Mouse (Mus musculus) Muller cell, postnatal 12 days (primary cell): ENCODE measurements around the gene Krtap10-10.
"Not testable (repeated sequence)": the region's sequence is repeated elsewhere in the genome, so short reads cannot be mapped to it uniquely, and the experiment has no call there.

Experiments used
- DNase-seq: peaks from one replicate; pipeline ENCODE4 v3.0.0-alpha.2; 2015; ENCODE audit errors: inconsistent ontology term

The Krtap10-10 gene

GRCm38 (mm10) chr10:77835647-77836046, at the start of gene Krtap10-10:
TSS of gene Krtap10-10 (plus strand) at chr10:77835947.
- no peak for DNase-seq

- DNase-seq, result not testable (repeated sequence)
Measured at GRCm38 (mm10) chr10:77787876-77788275, 47.9 kb upstream of the Krtap10-10 start, which contains the start of gene Gm7137. TSS of gene Gm7137 (minus strand) at chr10:77788200.

GRCm38 (mm10) chr10:77788621-77789020, 47.1 kb upstream of the Krtap10-10 start:
- DNase-seq, result no peak

- DNase-seq, result no peak
Measured at GRCm38 (mm10) chr10:77794976-77795375, 40.8 kb upstream of the Krtap10-10 start, which contains the start of gene Gm9639. TSS of gene Gm9639 (minus strand) at chr10:77795076.

- DNase-seq, result no peak
Measured at GRCm38 (mm10) chr10:77797677-77798076, 38.1 kb upstream of the Krtap10-10 start.

GRCm38 (mm10) chr10:77798164-77798920, 37.4 kb upstream of the Krtap10-10 start:
- not testable (repeated sequence) for DNase-seq

GRCm38 (mm10) chr10:77798921-77799508, 36.7 kb upstream of the Krtap10-10 start, which contains the start of gene Gm19668:
TSS of gene Gm19668 (minus strand) at chr10:77799133.
- no peak for DNase-seq

GRCm38 (mm10) chr10:77804095-77804494, 31.7 kb upstream of the Krtap10-10 start:
- no peak for DNase-seq

GRCm38 (mm10) chr10:77811743-77812142, 24.0 kb upstream of the Krtap10-10 start, which contains the start of gene Gm9507:
TSS of gene Gm9507 (minus strand) at chr10:77811843.
- DNase-seq, result no peak

GRCm38 (mm10) chr10:77814382-77814781, 21.4 kb upstream of the Krtap10-10 start, which contains the start of gene Gm2696:
TSS of gene Gm2696 (plus strand) at chr10:77814682.
- no peak for DNase-seq

GRCm38 (mm10) chr10:77815514-77815913, 20.2 kb upstream of the Krtap10-10 start:
- DNase-seq, result no peak

- no peak for DNase-seq
Measured at GRCm38 (mm10) chr10:77818523-77818922, 17.2 kb upstream of the Krtap10-10 start.

GRCm38 (mm10) chr10:77819203-77819602, 16.5 kb upstream of the Krtap10-10 start:
- DNase-seq, result no peak

GRCm38 (mm10) chr10:77826951-77827350, 8.8 kb upstream of the Krtap10-10 start, which contains the start of gene Krtap10-4:
TSS of gene Krtap10-4 (minus strand) at chr10:77827095.
- DNase-seq, result no peak

- DNase-seq, result no peak
Measured at GRCm38 (mm10) chr10:77839006-77839405, 3.3 kb downstream of the Krtap10-10 start.

- no peak for DNase-seq
Measured at GRCm38 (mm10) chr10:77846503-77846902, 10.8 kb downstream of the Krtap10-10 start, which contains the start of gene Gm36176. TSS of gene Gm36176 (plus strand) at chr10:77846803.

GRCm38 (mm10) chr10:77846961-77847360, 11.2 kb downstream of the Krtap10-10 start:
- DNase-seq, result no peak

GRCm38 (mm10) chr10:77847538-77847937, 11.8 kb downstream of the Krtap10-10 start:
- no peak for DNase-seq

GRCm38 (mm10) chr10:77852559-77852958, 16.8 kb downstream of the Krtap10-10 start, which contains the start of gene Gm10318:
TSS of gene Gm10318 (plus strand) at chr10:77852859.
- DNase-seq, result no peak

- no peak for DNase-seq
Measured at GRCm38 (mm10) chr10:77861675-77862074, 25.9 kb downstream of the Krtap10-10 start, which contains the start of gene Gm3285. TSS of gene Gm3285 (plus strand) at chr10:77861975.

GRCm38 (mm10) chr10:77864067-77864761, 28.5 kb downstream of the Krtap10-10 start:
- DNase-seq, result peak; percentile 32

GRCm38 (mm10) chr10:77864762-77865143, 29.0 kb downstream of the Krtap10-10 start:
- no peak for DNase-seq
